Mouse (Mus musculus) kidney, adult 2 months (tissue): Measurements from ENCODE around the gene Eef1akmt3.
"Not testable (repeated sequence)": the region's sequence is repeated elsewhere in the genome, so short reads cannot be mapped to it uniquely, and the experiment has no call there.

Experiments used
- CTCF ChIP-seq: fragments of 200-500 bp; conservative IDR thresholded peaks from 2 replicates; pipeline ENCODE4 v1.5.1; 2011; ENCODE audit warnings: low read depth, mild to moderate bottlenecking, control low read depth, low read length, moderate library complexity, mixed read lengths; ENCODE audit not compliant: insufficient read depth, insufficient read length
- POLR2A ChIP-seq: fragments of 200-500 bp; IDR thresholded peaks from one replicate; pipeline ENCODE4 v1.6.1; 2011; ENCODE audit warnings: low read depth, low read length, control low read depth

GRCm38 (mm10) chr10:127062101-127062500 is 20.8 kb upstream of the Eef1akmt3 start:
- TF ChIP-seq POLR2A, CTCF: not testable (repeated sequence)
